Mouse (Mus musculus): ENCODE results near the gene Aff4.

DNA sequence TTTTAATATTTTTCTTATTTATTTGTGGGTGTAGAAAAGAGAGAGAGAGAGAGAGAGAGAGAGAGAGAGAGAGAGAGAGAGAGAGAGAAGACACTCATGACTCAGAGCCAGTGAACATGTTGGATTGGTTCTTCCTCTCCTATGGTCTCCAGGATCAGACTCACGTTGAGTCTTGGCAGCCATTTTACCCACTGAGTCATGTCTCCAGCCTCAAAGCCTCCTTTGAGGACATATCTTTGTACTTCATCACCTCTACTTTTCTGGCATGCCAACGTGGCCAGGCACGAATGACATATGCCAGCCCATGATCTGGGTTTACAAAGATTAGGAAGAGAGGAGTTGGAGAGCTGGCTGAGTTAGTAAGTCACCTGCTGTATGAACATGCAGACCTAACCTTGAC, 109.6 kb downstream of the Aff4 start:
- TF ChIP-seq CTCF (IDR thresholded peaks at IDR 0.05; ENCODE audit: low read depth, low read length): no peak
- no peak for TF ChIP-seq POLR2A (IDR thresholded peaks at IDR 0.05; ENCODE audit: borderline replicate concordance, low read depth, low read length)

Data from bone marrow macrophage, adult 2 months (primary cell).